Mouse (Mus musculus): ENCODE measurements around the gene Rgs21.

Gene Rgs21

GRCm38 (mm10) chr1:144567567-144567966 is at the start of gene Rgs21:
TSS of gene Rgs21 (minus strand) at chr1:144567667.
- DNase-seq (ENCODE audit: low read depth, low spot score): no peak

DNA sequence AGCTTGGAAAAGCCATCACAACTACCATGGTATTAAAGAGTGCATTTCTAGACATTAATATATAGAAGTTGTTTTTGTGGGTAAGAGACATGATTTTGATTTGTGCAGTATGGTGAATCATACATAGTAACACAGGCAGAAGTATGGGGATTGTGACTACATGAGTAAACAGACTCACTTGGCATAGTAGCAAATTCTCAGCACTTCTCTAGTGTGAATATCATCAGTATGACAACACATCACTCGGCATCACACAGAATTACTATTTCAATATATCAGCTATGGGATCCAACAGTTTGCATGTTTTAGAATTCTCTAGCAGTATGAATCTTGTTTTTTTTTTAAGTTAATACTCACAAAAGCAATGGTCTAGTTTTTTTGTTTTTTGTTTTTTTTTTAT is 36.6 kb upstream of the Rgs21 start:
- DNase-seq (ENCODE audit: low read depth, low spot score): no peak

- no peak for DNase-seq (ENCODE audit: low read depth, low spot score)
Measured at GRCm38 (mm10) chr1:144602987-144603386, 35.5 kb upstream of the Rgs21 start.

- DNase-seq (ENCODE audit: low read depth, low spot score): no peak
Measured at GRCm38 (mm10) chr1:144579321-144579720, 11.9 kb upstream of the Rgs21 start.

- DNase-seq (ENCODE audit: low read depth, low spot score): no peak
Measured at GRCm38 (mm10) chr1:144572972-144573371, 5.5 kb upstream of the Rgs21 start.

GRCm38 (mm10) chr1:144569905-144570304 is 2.4 kb upstream of the Rgs21 start:
- DNase-seq (ENCODE audit: low read depth, low spot score): no peak

DNA sequence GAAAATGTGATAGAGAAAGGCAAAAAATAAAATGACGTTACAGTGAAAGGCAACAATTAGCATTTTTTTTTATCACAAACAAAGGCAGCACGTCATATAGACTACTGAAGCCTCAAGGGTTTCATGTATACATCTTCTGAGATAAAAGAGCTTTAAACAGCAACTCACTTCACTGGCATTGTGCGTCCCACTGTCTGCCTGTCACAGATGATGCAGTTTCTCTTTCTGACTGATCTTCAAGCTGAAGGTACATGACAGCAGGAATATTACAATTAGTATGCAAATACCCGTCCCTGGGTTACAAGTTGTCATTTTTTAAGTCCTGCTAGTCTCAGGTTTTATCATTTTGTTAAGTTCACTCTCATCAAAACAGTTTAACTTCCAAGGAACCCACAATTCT is 22.3 kb downstream of the Rgs21 start:
- DNase-seq (ENCODE audit: low read depth, low spot score): no peak

GRCm38 (mm10) chr1:144544497-144544961 is 22.9 kb downstream of the Rgs21 start:
- no peak for DNase-seq (ENCODE audit: low read depth, low spot score)

GRCm38 (mm10) chr1:144531746-144532145 is 35.7 kb downstream of the Rgs21 start:
- DNase-seq (ENCODE audit: low read depth, low spot score): no peak

GRCm38 (mm10) chr1:144517878-144518426 is 49.5 kb downstream of the Rgs21 start:
- no peak for DNase-seq (ENCODE audit: low read depth, low spot score)

GRCm38 (mm10) chr1:144502241-144502640 is 65.2 kb downstream of the Rgs21 start:
- DNase-seq (ENCODE audit: low read depth, low spot score): no peak

DNA sequence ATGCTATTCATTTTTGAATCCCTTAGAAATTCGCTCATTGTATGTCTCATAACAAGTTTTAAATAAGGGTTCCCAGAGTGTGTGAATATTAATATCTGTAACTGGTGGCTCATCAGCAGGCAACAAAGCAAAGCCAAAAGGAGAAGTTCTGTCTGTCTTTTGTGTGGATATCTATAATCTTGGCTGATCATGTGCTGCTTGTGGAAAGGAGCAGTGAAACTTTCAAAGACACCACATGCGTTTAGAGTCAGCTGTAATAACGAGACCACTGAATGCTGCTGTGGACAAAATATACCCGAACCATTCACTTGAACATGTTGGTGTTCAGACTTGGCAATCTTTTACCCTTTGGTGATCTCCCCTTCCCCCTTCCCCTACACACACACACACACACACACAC is 67.0 kb downstream of the Rgs21 start:
- DNase-seq (ENCODE audit: low read depth, low spot score): no peak

DNA sequence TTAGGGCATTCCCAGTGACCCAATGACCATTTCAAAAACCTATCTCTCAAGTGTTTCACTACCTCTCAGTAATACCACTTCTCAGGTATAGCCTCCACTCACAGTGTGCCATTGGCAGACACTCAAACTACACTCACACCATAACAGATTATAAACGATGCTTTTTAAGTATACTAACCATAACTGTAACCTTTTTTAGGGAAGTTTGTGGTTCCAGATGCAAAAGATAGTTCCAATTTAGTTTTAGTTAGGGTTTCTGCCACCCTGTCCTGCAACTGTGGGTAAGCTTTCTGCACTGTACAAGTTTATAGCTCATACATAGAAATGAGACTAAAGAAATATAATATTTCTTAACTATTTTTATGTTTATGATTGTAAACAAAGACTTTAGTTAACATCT is 67.7 kb downstream of the Rgs21 start:
- DNase-seq (ENCODE audit: low read depth, low spot score): no peak

GRCm38 (mm10) chr1:144498725-144499124 is 68.7 kb downstream of the Rgs21 start:
- DNase-seq (ENCODE audit: low read depth, low spot score): no peak

DNA sequence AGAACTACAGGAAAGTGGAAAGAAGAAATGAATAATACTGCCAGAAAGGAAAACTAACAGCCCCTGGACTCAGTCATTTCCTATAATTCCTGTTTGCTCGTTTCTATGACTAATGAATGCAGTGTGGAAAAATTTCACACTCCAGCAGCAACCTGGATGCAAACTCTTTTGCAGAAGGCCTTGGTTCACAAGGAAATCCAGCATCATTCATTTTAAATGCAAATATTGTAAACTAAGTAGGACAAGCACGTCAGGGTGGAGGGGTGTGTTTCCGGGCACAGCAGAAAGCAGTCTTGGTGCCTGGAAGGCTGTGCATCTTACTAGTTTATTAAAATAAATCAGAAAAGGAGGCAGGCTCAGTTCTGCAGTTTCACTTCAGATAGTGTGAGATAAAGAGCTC is 69.4 kb downstream of the Rgs21 start:
- DNase-seq (ENCODE audit: low read depth, low spot score): no peak

DNA sequence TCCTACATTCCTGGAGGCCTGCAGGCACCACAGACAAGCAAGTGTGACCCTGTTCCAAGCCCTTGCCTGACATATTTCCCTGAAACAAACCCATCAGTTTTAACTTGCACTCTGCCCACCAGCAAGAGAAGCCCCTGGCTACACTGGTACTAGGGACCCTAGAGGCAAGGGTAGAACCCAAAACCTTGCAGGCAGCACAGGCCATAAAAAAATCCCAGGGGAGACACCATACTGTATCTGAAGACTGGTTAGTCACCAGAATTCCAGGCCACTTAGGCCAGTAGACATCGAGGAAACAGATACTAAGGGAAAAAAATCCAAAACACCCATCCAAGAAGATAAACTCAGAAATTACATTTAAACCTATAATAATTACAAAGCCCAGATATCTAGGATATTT is 74.1 kb downstream of the Rgs21 start:
- DNase-seq (ENCODE audit: low read depth, low spot score): no peak

GRCm38 (mm10) chr1:144488223-144488835 is 79.1 kb downstream of the Rgs21 start:
- no peak for DNase-seq (ENCODE audit: low read depth, low spot score)

Data from ES-CJ7 (cell line).